Mouse (Mus musculus) cerebellum, adult 8-10 months (tissue): ENCODE results near the gene Serpinb7.

Source experiments
- DNase-seq: peaks from one replicate; pipeline ENCODE4 v3.0.0; 2022

Serpinb7 gene

DNA sequence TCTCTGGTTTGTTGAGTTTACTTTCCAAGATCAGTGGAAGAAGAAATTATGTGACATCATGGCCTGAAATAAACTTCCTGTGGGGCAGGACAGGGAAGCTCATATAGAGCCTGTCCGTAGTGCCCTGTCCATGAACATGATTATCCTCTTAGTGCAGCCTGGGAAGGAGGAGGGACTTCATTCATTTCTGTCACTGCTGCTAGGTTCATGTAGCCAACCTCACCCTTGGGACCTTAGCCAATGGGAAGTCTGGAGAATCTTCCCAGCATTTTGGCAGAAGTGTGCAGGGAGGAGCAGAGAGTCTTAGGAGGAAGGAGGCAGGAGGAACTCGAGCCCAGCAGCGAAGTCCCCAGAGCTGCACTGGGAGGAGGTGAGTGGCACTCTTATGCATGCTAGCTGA, at the start of gene Serpinb7:
Serpinb7 (plus strand) TSS at position 301 of the 400 bp plus-strand sequence.
- no peak for DNase-seq

DNA sequence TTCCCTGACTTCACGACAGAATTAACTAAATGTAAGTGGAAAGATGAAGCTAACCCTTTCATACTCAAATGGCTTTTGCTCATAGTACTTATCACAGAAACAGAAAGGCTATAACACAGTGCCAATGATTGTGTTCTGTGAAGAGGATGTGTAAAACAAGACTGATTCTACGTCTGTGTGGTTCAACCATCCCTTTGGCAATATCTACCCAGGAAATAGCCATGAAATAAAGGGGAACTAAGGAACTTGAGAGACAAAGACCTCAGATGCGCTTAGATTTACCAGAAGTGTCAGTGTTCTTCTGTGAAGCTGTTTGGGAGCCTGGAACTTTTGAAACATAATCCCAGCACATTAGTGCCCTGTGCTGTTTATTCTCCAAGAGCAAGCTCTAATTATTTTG, 49.1 kb upstream of the Serpinb7 start:
- DNase-seq: no peak

DNA sequence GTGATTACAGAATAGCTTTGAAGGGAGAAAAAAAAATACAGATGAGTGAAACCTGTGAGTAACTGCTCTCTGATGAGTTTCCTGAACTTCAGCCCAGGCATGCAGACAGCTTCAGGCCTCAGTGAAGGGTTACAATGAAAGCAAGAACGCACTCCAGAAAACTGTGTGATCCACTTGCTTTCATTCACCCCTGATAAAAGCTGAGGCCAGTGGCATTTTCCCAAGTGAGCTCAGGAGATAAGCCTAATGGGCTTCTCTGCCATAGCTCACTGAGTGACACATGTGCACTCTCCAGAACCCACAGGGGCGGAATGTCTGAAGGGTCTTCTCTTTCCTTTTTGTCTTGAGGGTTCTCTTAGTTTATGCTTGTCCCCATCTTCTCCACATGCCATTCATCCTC, 48.3 kb upstream of the Serpinb7 start:
- DNase-seq: no peak

DNA sequence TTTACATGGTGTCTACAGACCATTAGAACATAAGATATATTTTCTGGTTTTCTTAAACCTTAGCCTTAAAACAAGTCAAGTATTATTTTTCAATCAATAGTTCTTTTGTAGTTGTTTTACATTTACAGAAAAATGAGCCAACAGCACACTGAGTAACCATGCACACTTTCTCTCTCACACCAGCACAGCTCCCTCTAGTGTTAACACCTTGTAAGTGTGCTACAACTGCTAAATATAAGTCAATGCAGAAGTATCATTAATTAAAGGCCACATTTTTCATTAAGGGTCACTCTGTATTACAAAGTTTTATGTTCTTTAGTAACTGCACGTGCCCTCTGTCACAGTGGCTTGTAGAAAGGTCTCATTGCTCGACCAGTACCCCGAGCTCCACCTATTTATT, 46.4 kb upstream of the Serpinb7 start:
- no peak for DNase-seq

DNA sequence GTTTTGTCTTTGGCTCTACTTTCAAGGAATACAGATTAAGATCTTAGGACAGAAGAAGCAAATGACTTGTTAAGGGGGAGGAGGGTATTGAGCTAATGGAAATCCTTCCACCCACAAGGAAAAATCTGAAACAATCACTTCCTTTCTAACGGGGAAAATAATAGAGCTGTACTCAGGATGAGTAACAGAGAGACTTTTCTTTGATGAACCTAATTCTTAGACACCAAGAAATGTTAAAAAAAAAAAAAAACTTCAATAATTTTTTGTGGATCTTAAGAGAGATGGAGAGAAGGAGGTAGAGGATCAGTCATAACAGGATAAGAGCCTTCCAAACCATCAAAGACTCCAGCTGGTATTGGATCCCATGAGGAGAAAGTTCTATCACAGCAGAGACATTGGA, 38.6 kb upstream of the Serpinb7 start, which contains the start of gene Serpinb11:
Serpinb11 (plus strand) TSS at position 301 of the 400 bp plus-strand sequence.
- no peak for DNase-seq

DNA sequence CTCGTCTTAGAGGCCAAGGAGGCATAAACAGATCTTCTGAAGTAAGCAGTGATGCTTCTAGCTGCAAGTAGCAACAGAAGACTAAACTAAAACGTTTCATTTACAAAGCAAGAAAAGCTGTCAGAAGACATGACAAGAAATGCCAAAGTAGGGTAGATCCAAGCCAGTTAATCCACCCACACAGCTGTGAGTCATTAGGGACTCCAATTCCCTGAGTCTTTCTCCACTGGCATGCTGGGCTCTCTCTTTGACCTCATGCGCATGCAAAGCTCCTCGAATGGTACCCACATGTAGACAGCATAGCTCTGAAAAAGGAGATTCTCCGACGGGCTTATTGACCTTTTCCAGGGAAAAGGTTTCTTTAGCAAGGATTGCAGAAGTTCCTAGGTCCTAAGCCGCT, 33.5 kb upstream of the Serpinb7 start:
- no peak for DNase-seq

DNA sequence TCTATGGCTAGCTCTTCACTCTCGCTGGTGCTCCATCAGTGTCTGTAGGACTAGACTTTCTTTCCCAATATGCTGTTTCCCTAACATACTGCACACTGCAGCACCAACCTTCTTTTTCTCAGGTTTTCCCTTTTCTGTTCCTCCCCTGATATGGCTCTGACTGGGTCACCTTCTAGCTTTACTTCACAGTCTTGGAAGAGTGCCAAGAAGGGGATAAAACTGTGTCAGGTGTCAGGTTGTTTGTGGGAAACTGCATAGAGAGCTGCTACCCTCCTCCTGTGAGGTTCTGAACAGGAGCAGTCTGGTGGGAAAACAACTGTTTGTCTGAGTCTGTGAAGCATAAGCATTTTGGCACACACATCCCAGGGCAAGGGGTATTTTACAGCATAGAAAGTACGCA, 30.5 kb upstream of the Serpinb7 start:
- no peak for DNase-seq

DNA sequence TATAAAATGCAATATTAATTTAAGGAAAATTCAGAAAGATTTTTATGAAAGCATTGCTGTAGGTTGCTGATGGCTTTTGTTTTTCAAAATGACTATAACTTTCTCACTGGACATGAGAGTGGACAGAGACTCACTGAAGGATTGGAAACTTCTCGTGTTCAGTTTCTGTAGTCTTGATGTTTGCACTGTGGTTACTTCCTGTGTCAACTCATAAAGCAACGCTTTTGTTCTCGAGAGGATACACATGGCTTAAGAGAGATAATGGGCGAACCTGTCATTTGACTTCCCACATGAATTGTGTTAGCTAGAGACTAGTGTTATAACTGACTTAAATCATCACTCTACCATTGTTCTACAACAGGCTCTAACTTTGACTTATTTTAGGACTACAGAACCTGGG, 22.5 kb upstream of the Serpinb7 start:
- no peak for DNase-seq

DNA sequence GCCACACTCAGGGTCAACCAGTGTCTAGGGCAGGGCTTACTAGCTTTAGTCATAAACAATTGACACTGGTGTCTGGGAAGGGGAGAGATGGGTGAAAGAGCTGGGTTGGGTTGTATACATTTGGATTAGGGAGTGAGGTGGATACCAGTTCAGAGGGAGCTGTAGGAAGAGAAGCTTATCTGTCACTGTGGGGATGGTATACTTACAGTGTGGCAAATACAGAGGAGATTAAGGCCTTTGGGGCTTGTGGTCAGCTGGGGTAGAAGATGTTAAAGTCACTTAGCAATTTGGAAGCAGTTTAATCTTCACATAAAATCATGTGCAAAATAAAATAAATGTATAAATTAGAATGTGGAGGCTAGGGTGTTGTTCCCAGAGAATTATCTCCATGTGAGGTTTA, 21.1 kb upstream of the Serpinb7 start:
- no peak for DNase-seq

DNA sequence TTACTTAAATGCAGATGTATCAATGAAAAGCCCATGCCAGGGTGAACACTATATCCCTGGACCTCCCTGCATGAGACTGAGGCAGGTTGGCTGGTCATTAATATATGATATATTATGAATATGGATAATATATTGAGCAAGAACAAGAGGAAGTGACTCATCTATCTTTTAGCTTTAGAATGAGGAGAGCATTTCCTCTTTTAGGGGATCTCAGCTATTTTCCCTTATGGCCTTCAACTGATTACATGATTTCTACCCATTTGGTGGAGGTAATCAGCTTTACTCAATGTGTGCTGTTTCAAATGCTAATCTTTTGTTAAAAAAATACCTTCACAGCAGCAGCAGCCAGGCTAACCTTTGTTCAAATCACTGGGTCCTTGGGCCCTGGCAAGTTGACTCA, 18.0 kb upstream of the Serpinb7 start:
- no peak for DNase-seq

DNA sequence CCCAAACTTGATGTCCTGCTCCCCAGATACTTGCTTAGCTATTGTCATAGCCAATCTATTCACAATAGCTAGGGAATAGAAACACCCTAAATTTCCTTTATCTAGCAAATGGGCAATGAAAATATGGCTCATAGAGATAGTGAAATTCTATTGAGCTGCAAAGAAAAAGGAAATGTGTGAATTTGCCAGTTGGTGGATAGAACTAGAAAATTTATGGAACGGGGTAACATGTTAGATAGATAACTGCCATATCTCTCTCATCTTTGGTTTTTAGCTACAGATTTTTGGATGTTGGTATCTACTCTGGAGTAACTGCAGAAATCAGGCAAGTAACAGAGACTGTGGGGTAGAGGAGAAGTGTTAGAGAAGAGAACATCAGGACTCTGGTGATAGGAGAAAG, 17.1 kb upstream of the Serpinb7 start:
- no peak for DNase-seq

DNA sequence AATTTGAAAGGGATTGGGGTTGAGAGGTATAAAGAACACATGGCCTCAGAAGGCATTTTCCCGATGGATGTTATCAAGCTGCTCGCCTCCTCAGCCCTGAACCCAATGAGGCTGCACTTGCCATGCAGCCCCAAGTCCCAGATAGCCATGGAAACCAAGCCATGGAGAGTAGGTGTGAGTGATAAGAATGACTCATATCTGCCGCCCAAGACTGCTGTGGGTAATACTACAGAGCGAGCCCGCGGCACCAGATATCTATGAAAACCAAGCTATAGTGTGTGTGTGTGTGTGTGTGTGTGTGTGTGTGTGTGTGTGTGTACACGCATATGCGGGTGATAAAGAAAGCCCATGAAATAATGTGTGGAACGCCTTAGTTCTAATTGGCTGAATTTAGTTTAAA, 14.9 kb upstream of the Serpinb7 start:
- no peak for DNase-seq

DNA sequence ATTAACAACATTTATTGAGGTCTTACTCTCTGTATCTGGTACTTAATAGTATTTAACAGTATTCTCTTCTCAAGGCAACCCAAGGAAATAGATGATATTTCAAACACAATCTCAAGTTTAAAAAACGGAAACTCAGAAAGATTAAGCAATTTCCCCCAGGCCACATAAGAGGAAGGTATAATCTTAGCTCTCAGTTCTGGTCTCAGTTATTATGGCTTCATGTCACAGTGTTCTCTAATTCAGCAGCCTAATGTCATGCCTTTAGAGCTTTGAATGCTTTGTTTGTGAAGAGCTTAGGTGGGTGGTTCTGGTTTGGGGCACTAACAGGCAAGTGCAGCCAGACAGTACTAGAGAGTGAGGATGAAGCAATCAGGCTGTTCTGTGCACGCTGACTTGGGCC, 9.7 kb upstream of the Serpinb7 start:
- no peak for DNase-seq

DNA sequence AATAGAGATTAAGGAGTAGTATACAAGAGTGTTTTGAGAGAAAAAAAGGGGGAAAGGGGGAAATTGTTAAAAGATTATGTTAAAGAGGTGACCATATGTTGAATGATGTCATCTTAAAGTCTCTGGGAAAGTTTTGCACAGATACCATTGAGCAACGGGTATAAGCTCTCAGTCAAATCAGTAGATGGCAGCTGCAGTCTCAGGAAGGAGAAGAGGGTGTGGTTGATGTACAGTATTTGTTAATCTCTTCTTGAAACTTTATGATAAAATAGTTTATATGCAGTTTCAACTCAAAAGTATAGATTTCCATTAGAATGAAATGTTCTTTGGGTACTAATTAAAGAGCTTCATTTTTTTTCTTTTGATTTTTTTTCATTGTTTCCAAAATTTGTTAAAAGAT, 2.0 kb upstream of the Serpinb7 start:
- no peak for DNase-seq

DNA sequence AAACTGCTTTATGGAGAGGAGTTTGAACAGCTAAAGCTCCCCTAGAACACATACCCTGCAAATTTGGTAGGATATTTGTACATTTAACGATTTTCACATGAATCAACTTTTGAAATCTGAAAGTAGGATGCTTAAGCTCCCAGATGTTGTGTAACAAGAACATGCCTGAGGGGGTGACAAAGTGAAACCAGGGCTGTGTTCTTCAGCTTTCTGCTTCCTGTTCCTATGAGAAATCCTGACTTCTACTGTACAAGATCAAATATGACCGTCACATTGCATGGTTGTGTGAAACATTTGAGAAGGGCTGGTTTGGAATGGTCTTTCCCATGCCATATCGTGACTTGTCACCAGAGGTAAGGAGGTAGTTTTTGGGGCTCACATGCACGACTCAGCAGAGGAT, 2.6 kb downstream of the Serpinb7 start:
- DNase-seq: no peak

DNA sequence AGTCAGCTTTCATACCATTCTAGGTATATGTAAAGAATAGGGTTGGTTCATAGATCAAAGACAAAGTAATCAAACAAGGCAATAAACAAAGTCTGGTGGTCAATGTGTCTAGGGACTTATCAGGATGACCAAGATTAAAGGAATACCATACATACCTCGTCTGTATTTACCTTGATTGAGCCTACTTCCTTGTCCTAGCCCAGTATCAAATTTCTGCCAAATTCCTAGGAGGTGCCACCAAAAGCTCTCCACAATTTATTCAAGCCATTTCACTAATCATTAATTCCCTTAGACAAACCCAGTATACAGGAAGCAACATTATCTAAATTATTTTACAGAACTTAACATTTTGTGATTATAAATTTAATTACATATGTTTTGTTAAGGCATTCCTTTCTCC, 15.2 kb downstream of the Serpinb7 start:
- no peak for DNase-seq

DNA sequence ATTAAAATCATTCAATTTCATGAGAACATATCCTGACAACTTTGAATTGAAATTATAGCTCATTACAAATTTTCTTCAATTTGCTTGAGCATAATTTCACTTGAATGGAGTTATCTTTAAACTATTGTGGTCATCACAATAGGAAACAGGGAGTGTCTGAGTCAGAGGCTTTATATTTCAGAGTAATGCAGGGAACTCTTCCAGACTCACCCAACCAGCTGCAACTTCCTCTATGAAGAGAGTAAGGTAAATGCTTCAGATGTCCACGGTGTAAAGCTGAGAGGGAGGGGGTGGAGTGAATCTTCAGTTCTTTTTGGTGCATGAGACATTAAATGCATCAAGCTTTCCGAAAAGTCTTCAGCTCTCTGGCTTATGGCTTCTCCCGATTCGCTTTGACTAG, 23.0 kb downstream of the Serpinb7 start:
- no peak for DNase-seq

DNA sequence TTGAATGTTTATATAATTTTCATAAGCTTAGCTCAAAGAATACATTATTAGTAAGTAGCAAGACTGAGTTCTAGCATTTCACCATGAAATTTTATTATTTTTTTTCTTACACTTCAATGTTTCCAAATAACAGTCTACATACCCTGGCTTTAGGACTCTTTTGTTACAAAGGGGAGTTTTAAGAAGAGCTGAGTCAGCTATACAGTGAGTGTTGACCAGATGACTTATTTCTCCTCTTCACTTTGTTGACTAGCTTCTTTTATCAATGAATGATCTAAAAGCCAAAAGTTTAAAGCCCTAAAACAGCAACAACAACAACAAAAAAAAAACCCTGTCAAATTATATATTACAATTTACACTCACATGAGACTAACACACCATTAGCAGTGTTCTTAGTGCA, 31.8 kb downstream of the Serpinb7 start:
- no peak for DNase-seq

DNA sequence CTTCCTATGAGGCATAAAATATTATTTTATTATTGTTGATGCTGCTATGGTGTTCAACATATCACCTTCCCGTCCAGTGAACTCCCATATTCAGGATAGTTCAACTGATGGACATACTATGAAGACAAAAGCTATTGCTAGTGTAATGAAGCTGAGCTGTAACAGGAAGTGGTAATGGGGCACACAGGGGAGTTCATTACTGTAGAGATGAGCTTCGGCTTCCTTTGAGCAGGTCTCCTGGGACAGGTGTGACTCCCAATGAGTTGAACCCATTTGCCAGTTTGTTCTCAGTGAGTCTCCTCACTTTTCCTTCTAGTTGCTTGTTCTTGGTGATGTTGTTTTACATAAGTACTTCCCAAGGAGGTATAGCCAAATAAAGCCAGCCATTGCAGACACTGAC, 36.1 kb downstream of the Serpinb7 start:
- DNase-seq: no peak

DNA sequence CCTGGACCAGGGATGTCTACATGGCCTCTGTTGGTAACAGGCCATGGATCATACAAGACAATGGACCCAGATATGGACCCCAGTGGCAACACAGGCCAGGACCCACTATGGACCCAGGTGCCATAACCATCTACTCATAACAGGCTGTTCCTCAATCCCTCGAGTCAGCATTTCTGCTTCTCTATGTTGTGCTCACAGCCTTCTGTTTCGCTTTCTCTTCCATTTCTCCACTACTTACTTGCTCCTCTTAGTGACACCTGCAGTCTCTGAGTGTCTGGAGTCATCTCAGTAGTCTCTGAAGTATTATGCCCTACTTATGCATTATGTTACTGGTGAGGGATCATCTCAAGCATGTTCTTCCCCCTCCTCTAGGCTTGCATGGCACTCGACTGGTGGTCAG, 40.0 kb downstream of the Serpinb7 start:
- no peak for DNase-seq

DNA sequence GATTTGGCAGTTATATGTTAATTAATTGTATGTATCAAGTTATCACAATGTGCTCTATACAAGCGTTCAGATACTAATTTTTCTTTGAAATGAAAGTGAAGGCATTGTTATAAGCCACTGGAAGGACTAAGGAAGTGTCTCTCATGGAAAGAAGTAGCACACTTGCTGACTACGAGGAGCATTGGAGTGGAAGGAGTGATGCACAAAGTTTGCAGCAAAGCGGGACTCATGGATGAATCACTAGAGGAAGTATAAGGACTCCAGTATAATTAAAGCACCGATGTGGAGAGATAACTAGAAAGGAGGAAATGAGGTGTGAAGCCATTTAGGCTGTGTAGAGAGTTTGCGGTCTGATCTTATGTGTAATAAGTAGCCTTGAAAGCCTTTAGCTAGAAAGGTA, 45.9 kb downstream of the Serpinb7 start:
- no peak for DNase-seq

DNA sequence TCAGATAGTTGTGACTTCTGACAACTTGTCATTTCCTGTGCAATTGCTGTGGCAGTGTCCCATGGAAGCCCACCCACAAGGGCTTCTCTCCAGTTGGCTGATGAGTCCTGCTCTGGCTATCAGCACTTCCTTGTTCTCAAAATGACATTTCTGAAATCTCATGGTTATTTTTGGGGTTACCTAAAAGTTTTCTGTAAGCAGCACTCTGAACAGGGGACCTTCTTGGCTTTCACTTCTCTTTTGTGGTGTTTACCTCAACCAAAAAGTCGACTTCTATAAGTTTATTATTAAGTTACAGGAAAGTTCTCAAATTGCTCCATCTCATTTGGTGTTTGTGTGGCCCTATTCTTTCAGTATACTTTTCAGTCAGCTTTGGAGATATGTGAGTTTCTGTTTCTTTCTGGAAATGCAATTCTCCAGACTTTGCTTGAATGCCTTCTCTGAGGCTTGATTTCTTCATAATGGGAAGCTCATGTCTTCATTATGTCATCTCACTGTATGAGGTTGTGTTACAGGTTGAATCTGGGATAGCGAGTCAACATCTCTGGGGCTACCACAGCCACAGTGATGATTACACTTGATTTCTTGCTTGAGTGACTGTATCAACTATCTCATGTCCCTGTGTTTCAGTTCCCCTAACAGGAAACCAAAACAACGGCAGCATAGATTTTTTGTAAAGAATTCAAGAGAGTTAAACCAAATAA, 47.9 kb downstream of the Serpinb7 start:
- no peak for DNase-seq

DNA sequence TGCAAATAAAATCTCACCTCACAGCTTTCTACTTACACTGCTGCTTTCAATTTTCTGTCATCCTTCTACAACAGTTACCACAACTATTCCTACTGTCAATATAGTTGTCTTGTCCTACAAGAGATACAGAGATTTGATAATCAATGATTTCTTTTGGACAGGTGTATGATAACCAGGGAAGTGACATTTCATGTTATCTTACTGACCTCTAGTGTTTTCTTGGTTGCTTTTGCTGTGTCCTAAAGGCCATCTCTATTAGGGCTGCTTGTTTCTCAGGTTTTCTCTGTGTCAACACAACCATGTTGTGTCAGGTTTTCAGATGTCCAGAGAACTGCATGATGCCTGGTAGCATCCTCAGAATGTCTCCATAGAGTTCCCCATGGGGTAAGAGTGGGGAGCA, 80.5 kb downstream of the Serpinb7 start:
- no peak for DNase-seq

DNA sequence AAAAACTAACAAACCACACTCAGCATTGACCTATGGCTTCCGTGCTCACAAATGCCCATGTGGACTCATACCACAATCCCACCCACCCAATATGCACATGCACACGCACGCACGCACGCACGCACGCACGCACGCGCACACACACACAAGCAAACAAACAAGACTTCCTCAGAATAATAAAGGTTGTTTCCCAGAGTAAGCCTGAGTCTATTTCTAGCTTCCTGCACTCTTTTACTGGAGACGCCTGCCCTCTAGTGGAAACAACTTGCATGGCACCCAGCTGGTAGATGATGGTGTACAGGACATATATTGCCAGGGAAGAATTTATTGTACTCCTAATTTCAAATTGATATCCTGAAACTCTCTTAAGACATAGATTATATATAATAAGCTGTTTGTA, 82.0 kb downstream of the Serpinb7 start:
- peak; percentile 54 for DNase-seq

DNA sequence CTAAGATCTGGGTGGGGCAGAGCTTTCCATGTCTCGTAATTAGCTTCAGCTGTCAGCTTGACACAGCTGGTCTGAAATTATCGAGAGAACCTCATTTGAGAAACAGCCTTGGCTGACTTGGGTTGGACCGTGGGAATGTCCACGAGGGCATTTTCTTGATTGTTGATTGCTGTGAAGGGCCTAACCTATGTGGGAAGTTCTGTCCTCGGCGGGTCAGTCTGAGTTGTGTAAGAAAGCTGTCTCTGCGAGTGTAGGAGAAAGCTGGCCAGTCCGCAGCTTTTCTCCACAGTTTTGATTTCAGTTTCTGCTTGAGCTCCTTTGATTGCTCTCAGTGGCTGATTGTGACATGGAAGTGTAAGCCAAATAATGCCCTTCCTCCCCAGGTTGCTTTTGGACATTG, 90.1 kb downstream of the Serpinb7 start:
- no peak for DNase-seq

DNA sequence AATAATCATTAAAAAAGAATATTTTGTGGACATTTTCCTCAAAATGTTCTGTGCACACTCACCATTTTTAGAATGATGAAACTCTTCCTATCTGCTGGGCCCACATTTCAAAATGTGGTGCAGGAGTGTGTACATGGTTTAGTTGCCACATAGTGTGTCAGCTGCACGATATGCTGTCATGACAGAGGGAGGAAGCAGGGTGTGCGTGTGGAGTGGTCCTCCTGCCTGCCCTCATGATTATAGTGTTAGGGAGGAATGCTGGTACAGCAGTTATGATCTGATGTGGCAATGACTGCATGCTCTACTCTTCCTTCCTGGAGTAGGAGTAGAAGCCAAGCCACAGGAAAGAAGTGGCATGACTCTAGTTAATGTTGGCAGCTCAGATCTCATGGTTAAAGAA, 97.3 kb downstream of the Serpinb7 start:
- no peak for DNase-seq
